Mouse (Mus musculus): ENCODE results near the gene Olfr883.

The Olfr883 gene

DNA sequence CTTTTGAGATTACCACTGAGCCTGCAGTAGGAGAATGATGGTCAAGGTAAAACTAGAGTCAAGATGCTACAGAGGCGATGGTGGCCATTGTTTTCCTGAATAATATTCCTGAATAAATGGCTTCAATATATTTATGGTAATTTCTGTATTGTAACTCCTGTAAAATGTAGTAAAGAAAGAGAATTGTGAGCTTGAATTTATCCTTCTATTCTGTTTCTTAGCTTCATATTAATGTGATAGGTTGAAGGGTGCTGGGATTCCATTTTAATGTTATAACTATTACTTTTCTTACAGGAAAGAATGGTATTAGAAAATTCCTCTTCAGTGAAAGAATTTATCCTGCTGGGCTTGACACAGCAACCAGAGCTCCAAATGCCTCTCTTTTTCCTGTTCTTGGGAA is at the start of gene Olfr883:
Olfr883 (plus strand) TSS at position 301 of the 400 bp plus-strand sequence.
- no peak for DNase-seq

DNA sequence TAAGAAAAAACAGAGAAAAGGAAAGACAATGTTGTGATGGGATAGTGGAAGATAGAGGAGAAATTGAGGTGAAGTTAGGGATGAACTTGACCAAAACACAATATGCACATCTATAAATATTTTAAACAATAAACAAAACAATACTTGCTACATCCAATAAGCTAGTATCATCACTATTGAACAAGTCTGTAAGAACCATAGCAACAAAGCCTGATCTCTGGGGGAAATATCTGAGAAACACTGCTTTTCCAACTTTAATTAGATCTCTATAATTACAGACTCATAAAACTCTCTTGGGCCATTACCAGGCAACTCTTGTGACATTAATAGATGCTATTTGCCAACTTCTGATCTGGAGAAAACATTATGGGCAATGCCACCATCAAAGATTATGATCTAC is 34.1 kb upstream of the Olfr883 start, which contains the start of gene Olfr881:
Olfr881 (plus strand) TSS at position 301 of the 400 bp plus-strand sequence.
- no peak for DNase-seq

DNA sequence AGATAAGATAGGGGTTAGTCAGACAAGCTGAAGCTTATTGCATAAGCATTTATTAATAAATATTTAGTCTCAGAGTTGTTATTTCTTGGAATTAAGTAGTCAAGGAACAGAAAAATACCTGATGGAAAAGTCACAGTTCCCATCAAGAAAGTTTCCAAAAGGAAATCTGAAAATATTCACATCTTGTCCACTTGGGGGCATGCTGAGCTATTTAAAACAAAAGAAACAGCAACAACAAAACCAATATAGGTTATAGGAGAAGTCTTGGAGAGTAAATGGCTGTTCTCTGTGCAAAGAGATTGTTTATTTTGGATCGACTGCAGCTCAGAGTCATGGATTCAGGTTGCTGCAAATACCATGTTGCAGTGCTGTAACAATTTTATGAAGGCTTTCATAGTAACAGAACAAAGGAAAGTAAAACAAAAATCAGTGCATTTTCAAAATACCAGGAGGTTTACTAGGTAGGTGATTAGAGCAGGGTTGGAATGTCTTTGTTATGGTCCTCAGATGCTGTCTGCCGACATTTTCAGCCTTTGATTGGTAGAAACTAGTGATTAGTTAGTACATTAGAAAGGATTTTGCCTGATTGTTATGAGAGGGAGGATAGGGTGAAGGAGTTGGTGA is 26.9 kb upstream of the Olfr883 start:
- DNase-seq, result no peak

DNA sequence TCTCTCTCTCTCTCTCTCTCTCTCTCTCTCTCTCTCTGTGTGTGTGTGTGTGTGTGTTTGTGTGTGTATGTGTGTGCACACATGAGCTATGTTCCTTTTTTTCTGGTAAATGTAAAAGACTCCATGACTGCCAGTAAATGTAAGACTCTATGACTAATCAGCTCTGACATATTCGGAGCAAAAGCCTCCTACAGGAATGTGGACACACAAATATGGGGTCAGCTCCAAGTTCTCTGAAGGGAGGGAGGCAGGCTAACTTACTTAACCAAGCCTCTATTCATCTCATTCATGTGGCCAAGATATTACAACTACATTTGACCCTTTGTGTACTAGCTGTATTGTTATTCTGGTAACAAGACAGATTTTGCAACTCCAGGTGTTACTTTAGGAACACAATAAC is 25.6 kb upstream of the Olfr883 start:
- no peak for DNase-seq

DNA sequence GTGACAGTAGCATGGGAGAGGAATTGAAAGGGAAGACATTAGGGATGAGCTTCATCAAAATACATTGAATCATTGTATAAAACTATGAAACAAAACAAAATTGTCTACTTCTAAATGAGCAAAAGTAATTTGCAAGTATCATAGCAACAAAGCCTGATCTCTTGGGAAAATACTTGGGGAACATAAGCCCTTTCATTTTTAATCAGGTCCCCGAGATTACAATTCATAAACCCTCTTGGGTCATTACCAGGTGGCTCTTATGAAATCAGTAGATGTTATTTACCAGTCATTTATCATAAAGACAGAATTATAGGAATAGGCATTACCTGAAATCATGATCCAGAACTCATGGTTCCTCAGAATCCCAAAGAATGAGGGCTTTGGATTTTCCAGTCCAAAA is 20.6 kb downstream of the Olfr883 start, which contains the start of gene Olfr884:
Olfr884 (plus strand) TSS at position 301 of the 400 bp plus-strand sequence.
- DNase-seq, result no peak

DNA sequence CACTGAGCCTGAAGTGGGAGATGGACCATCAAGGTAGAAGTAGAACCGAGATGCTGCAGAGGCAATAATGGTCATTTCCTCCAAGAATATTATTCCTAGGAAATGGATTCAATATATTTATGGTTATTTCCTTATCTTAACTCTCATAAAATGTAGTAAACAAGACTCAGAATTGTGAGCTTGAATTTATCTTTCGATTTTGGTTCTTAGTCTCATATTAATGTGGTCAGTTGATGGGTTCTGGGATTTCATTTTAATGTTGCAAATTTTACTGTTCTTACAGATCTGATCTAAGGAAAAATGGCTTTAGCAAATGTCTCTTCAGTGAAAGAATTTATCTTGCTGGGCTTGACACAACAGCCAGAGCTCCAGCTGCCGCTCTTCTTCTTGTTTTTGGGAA is 35.4 kb downstream of the Olfr883 start, which contains the start of gene Olfr885:
Olfr885 (plus strand) TSS at position 301 of the 400 bp plus-strand sequence.
- DNase-seq, result no peak

Data from right cerebral cortex, postnatal 25 days (tissue).